Comparison of ENCODE assay signal across 21 mouse cellular contexts in the genomic region with DNA sequence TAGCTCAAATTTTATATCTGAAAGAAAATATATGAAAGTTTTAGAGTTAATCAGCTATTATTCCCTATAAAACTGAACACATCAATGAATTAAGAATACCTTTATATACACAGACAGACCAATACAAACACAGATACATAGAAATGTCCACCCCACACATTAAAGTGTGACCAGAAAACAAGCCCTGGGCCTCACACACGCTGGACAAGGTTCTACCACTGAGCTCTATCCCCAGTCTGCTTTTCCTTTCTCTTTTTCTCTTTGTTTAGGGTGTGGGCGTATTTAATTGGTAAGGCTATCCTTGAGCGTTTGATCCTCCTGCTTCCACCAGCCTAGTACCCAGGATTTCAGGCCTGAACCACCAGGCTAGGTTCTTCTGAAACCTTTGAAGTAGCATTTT. TPM values are rescaled to one million over a fixed set of nuclear protein-coding genes. Genes with fewer than 3 reads are reported as not detected.
DNase-seq lines count a peak whose midpoint lies in the region; ATAC-seq and TF ChIP-seq lines count a peak whose summit lies in the region.
"Had no signal": no experiment of that assay in that cellular context is flagged by ENCODE, and none has a peak within 500 bp of the region (broad histone marks: within the 10 kb centered on the region; RNA-seq: fewer than 3 reads in every experiment).

No protein-coding gene starts in this region.

- no peak overlapping the region for H3K4me2 ChIP-seq in hindbrain, embryonic 11.5 days (replicated peaks; ENCODE audit: low read depth, low read length)
- H3K4me2 ChIP-seq in hindbrain, embryonic 14.5 days (replicated peaks), result no peak overlapping the region
- H3K4me2 ChIP-seq in midbrain, embryonic 14.5 days (ENCODE audit: low read length), result no peak overlapping the region
- no peak overlapping the region for H3K4me2 ChIP-seq in midbrain, postnatal 0 days (ENCODE audit: low read depth, low read length, poor library complexity, severe bottlenecking)
- H3K4me2 ChIP-seq: embryonic facial prominence, embryonic 12.5 days; forebrain, embryonic 13.5 days; hindbrain, embryonic 13.5 days; intestine, embryonic 15.5 days had no signal

- H3K4me1 ChIP-seq in hindbrain, embryonic 11.5 days (replicated peaks; ENCODE audit: control insufficient read depth, insufficient read depth, low read length), result no peaks in the 10 kb centered on the region
- H3K4me1 ChIP-seq in hindbrain, embryonic 14.5 days (replicated peaks; ENCODE audit: control insufficient read depth, insufficient read depth, low read length), result no peaks in the 10 kb centered on the region
- H3K4me1 ChIP-seq in midbrain, embryonic 14.5 days (ENCODE audit: control insufficient read depth, insufficient read depth, low read length), result no peaks in the 10 kb centered on the region
- no peaks in the 10 kb centered on the region for H3K4me1 ChIP-seq in midbrain, postnatal 0 days (ENCODE audit: insufficient read depth, low read length)
- H3K4me1 ChIP-seq: embryonic facial prominence, embryonic 12.5 days; forebrain, embryonic 13.5 days; heart, embryonic 10.5 days; hindbrain, embryonic 13.5 days; intestine, embryonic 15.5 days had no signal

- WGBS in hindbrain, embryonic 11.5 days, result 46% methylated on average over 3 of the region's 3 CpGs
- 35% methylated on average over 3 of the region's 3 CpGs for WGBS in hindbrain, embryonic 14.5 days
- WGBS in midbrain, embryonic 14.5 days, result 14% methylated on average over 3 of the region's 3 CpGs
- WGBS in midbrain, postnatal 0 days, result 38% methylated on average over 3 of the region's 3 CpGs

- H3K27me3 ChIP-seq in hindbrain, embryonic 11.5 days (ENCODE audit: control insufficient read depth, insufficient read depth, low read length), result no peaks in the 10 kb centered on the region
- no peaks in the 10 kb centered on the region for H3K27me3 ChIP-seq in hindbrain, embryonic 14.5 days (ENCODE audit: control insufficient read depth, insufficient read depth, low read length)
- H3K27me3 ChIP-seq in midbrain, embryonic 14.5 days (ENCODE audit: control insufficient read depth, insufficient read depth, low read length), result no peaks in the 10 kb centered on the region
- no peaks in the 10 kb centered on the region for H3K27me3 ChIP-seq in midbrain, postnatal 0 days (ENCODE audit: insufficient read depth, low read length)
- H3K27me3 ChIP-seq: CH12.LX; embryonic facial prominence, embryonic 12.5 days; forebrain, embryonic 13.5 days; hindbrain, embryonic 13.5 days; intestine, embryonic 15.5 days; Patski had no signal

- ATAC-seq in hindbrain, embryonic 11.5 days (ENCODE audit: low FRiP score), result no peak; the same call in 1 of the 2 replicates
- no peak for ATAC-seq in hindbrain, embryonic 14.5 days (ENCODE audit: low FRiP score)
- ATAC-seq in midbrain, embryonic 14.5 days (ENCODE audit: low FRiP score, low TSS enrichment), result no peak
- no peak for ATAC-seq in midbrain, postnatal 0 days (ENCODE audit: low FRiP score)
- no peak for ATAC-seq in monocyte, adult 5-6 weeks (replicated peaks; ENCODE audit: insufficient number of reproducible peaks, low FRiP score, low TSS enrichment, poor library complexity, severe bottlenecking)
- ATAC-seq: forebrain, embryonic 13.5 days; intestine, embryonic 15.5 days; Patski had no signal

- no peaks in the 10 kb centered on the region for H3K36me3 ChIP-seq in hindbrain, embryonic 11.5 days (ENCODE audit: control insufficient read depth, insufficient read depth, low read length)
- no peaks in the 10 kb centered on the region for H3K36me3 ChIP-seq in hindbrain, embryonic 14.5 days (replicated peaks; ENCODE audit: control insufficient read depth, insufficient read depth)
- H3K36me3 ChIP-seq in midbrain, embryonic 14.5 days (ENCODE audit: control insufficient read depth, insufficient read depth, low read length), result no peaks in the 10 kb centered on the region
- no peaks in the 10 kb centered on the region for H3K36me3 ChIP-seq in midbrain, postnatal 0 days (ENCODE audit: insufficient read depth, low read length)
- H3K36me3 ChIP-seq: embryonic facial prominence, embryonic 12.5 days; heart, embryonic 10.5 days; hindbrain, embryonic 13.5 days; intestine, embryonic 15.5 days had no signal

- H3K27ac ChIP-seq in hindbrain, embryonic 11.5 days (ENCODE audit: low read depth, low read length), result no peak overlapping the region
- no peak overlapping the region for H3K27ac ChIP-seq in hindbrain, embryonic 14.5 days
- H3K27ac ChIP-seq in midbrain, embryonic 14.5 days (replicated peaks; ENCODE audit: low read depth, low read length), result no peak overlapping the region
- H3K27ac ChIP-seq in midbrain, postnatal 0 days (ENCODE audit: low read depth, low read length), result no peak overlapping the region
- H3K27ac ChIP-seq: embryonic facial prominence, embryonic 12.5 days; forebrain, embryonic 13.5 days; heart, embryonic 10.5 days; hindbrain, embryonic 13.5 days; intestine, embryonic 15.5 days had no signal

- no peak overlapping the region for H3K4me3 ChIP-seq in hindbrain, embryonic 11.5 days (ENCODE audit: low read depth, low read length)
- H3K4me3 ChIP-seq in hindbrain, embryonic 14.5 days (replicated peaks; ENCODE audit: low read length), result no peak overlapping the region
- no peak overlapping the region for H3K4me3 ChIP-seq in midbrain, embryonic 14.5 days (replicated peaks; ENCODE audit: low read depth, low read length)
- H3K4me3 ChIP-seq in midbrain, postnatal 0 days (ENCODE audit: low read depth, low read length), result no peak overlapping the region
- H3K4me3 ChIP-seq: embryonic facial prominence, embryonic 12.5 days; forebrain, embryonic 13.5 days; heart, embryonic 10.5 days; hindbrain, embryonic 13.5 days; intestine, embryonic 15.5 days had no signal

- TF ChIP-seq CTCF in midbrain, postnatal 0 days (IDR thresholded peaks at IDR 0.05), result no peak

- H3K9me3 ChIP-seq in hindbrain, embryonic 11.5 days (ENCODE audit: control insufficient read depth, low read length), result no peaks in the 10 kb centered on the region
- H3K9me3 ChIP-seq in hindbrain, embryonic 14.5 days (ENCODE audit: control insufficient read depth, low read length), result no peaks in the 10 kb centered on the region
- no peaks in the 10 kb centered on the region for H3K9me3 ChIP-seq in midbrain, embryonic 14.5 days (ENCODE audit: control insufficient read depth, low read length)
- H3K9me3 ChIP-seq in midbrain, postnatal 0 days (ENCODE audit: low read length), result no peaks in the 10 kb centered on the region
- H3K9me3 ChIP-seq: embryonic facial prominence, embryonic 12.5 days; forebrain, embryonic 13.5 days; heart, embryonic 10.5 days; hindbrain, embryonic 13.5 days; intestine, embryonic 15.5 days had no signal

- peak; percentile 24 for DNase-seq in embryo, embryonic 10.5 days (ENCODE audit: low spot score)
- DNase-seq in embryo, embryonic 11 days, result no peak
- DNase-seq in hindbrain, embryonic 11.5 days (ENCODE audit: low spot score), result peak; percentile 4
- DNase-seq in hindbrain, embryonic 14.5 days (ENCODE audit: low spot score), result no peak
- peak; percentile 45 for DNase-seq in midbrain, embryonic 14.5 days
- DNase-seq in midbrain, postnatal 0 days (ENCODE audit: low spot score), result no peak
- DNase-seq: adrenal gland, adult 2 months; adrenal gland, postnatal 25 days; cerebellum, adult 2 months; cerebellum, postnatal 10 days; heart, adult 18-20 months; heart, postnatal 10 days; heart, postnatal 4 days had no signal

- H3K9ac ChIP-seq in hindbrain, embryonic 11.5 days (ENCODE audit: low read depth, low read length), result no peak overlapping the region
- H3K9ac ChIP-seq in hindbrain, embryonic 14.5 days, result no peak overlapping the region
- no peak overlapping the region for H3K9ac ChIP-seq in midbrain, embryonic 14.5 days (replicated peaks; ENCODE audit: low read length)
- no peak overlapping the region for H3K9ac ChIP-seq in midbrain, postnatal 0 days (replicated peaks; ENCODE audit: low read length, poor library complexity, severe bottlenecking)
- H3K9ac ChIP-seq: embryonic facial prominence, embryonic 12.5 days; forebrain, embryonic 13.5 days; hindbrain, embryonic 13.5 days; intestine, embryonic 15.5 days had no signal

RNA-seq across cellular contexts. Expression of a gene that starts 28.2 kb away (rescaled TPM):
- polyA plus RNA-seq in hindbrain, embryonic 11.5 days (2014; fragmentation: Nextera tagmentation; extraction: Ambion mirVana), result 9.6 and 10.8 TPM in 2 replicates
- 8.5 and 9.2 TPM in 2 replicates for polyA plus RNA-seq in hindbrain, embryonic 14.5 days (2014; fragmentation: Nextera tagmentation; extraction: Ambion mirVana)
- 7.2 and 8.4 TPM in 2 replicates for polyA plus RNA-seq in midbrain, embryonic 14.5 days (2014; fragmentation: Nextera tagmentation; extraction: Ambion mirVana)
- total RNA-seq in midbrain, postnatal 0 days (2014; rRNA removed), result 14.3 and 20.3 TPM in 2 replicates
- 5.3 and 5.7 TPM in 2 replicates for polyA plus RNA-seq in midbrain, postnatal 0 days (2015; fragmentation: Nextera tagmentation; extraction: Ambion mirVana)
- 32.5 to 67.2 TPM (median 61.8 TPM) in 3 replicates for total RNA-seq in monocyte, adult 5-6 weeks (2017)

Comparison
In these comparisons a context has a peak if more than half of its experiments do, and no peak if none do; other contexts are left out.
1. DNase-seq: peak in embryo, embryonic 10.5 days (single experiment), hindbrain, embryonic 11.5 days (single experiment) and midbrain, embryonic 14.5 days (single experiment); none in embryo, embryonic 11 days (single experiment), hindbrain, embryonic 14.5 days (single experiment) and midbrain, postnatal 0 days (single experiment).